Mouse (Mus musculus): ENCODE results near the gene Vps8. TPM values are rescaled to one million over a fixed set of nuclear protein-coding genes. Genes with fewer than 3 reads are reported as not detected.
A peak's percentile ranks its signal among the peaks of the same experiment; 100 is the strongest.

The Vps8 gene
- polyA plus RNA-seq, 1 experiment from 2014 or later = 25.4 TPM

DNA sequence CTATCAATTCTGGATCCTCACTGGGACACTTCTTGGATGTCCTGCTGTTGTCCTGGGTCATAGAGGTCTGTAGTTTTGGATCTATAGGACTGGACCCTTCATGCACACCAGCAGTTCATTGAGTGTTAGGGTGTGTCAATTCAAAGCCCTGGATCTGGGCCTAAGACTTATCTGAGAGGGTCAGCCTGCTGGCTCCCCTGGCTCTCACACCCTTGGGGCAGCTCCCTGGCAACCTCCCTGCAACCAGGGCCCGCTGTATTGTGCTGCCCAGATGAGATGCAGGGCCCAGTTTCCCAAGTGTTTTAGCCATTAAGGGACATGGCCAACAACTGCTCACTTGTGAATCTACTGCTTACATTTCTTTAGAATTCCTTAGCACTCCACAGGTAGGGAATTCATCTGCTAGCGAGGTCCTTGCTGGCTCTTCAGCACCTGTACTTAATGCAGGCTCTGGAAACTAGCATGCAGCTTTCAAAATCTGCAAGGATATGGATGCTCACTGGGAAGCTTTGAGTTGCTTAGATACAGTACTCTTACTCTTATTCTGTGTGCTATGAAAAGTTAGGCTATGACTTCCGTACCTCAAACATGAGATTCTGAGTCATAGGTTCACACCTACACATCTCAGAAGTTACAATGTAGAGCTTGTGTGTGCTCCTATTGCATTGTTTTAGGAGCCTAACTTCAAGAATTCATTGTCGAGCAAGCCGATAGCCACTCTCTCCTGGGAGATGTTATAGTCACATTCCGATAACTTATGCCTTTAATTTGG, 183.5 kb downstream of the Vps8 start:
- no peak overlapping the region for H3K4me3 ChIP-seq (ENCODE audit: low read length)
- H3K9me3 ChIP-seq (replicated peaks; ENCODE audit: control insufficient read depth, low read length) = no peaks in the 10 kb centered on the region
- peaks cover 26% of the 10 kb centered on the region for H3K4me1 ChIP-seq (ENCODE audit: control insufficient read depth, insufficient read depth, low read length)
- no peaks in the 10 kb centered on the region for H3K27me3 ChIP-seq (ENCODE audit: control insufficient read depth, insufficient read depth, low read length)
- no peak overlapping the region for H3K9ac ChIP-seq (ENCODE audit: low read length)
- WGBS = 79% methylated on average over 6 of the region's 6 CpGs
- H3K27ac ChIP-seq (ENCODE audit: low read length) = no peak overlapping the region
- no peak overlapping the region for H3K4me2 ChIP-seq (ENCODE audit: low read depth, low read length)
- ATAC-seq (replicated peaks; ENCODE audit: extremely low read depth, insufficient read depth, low FRiP score) = no peak
- no peaks in the 10 kb centered on the region for H3K36me3 ChIP-seq (ENCODE audit: control insufficient read depth, insufficient read depth)

GRCm38 (mm10) chr16:21607021-21607650, 184.2 kb downstream of the Vps8 start:
- no peak overlapping the region for H3K4me3 ChIP-seq (ENCODE audit: low read length)
- 72% methylated on average over 8 of the region's 8 CpGs for WGBS
- H3K4me1 ChIP-seq (ENCODE audit: control insufficient read depth, insufficient read depth, low read length) = peaks cover 26% of the 10 kb centered on the region
- no peak overlapping the region for H3K9ac ChIP-seq (ENCODE audit: low read length)
- no peaks in the 10 kb centered on the region for H3K9me3 ChIP-seq (replicated peaks; ENCODE audit: control insufficient read depth, low read length)
- H3K36me3 ChIP-seq (ENCODE audit: control insufficient read depth, insufficient read depth) = no peaks in the 10 kb centered on the region
- no peak overlapping the region for H3K4me2 ChIP-seq (ENCODE audit: low read depth, low read length)
- no peak for ATAC-seq (replicated peaks; ENCODE audit: extremely low read depth, insufficient read depth, low FRiP score)
- H3K27ac ChIP-seq (ENCODE audit: low read length) = no peak overlapping the region
- H3K27me3 ChIP-seq (ENCODE audit: control insufficient read depth, insufficient read depth, low read length) = no peaks in the 10 kb centered on the region

DNA sequence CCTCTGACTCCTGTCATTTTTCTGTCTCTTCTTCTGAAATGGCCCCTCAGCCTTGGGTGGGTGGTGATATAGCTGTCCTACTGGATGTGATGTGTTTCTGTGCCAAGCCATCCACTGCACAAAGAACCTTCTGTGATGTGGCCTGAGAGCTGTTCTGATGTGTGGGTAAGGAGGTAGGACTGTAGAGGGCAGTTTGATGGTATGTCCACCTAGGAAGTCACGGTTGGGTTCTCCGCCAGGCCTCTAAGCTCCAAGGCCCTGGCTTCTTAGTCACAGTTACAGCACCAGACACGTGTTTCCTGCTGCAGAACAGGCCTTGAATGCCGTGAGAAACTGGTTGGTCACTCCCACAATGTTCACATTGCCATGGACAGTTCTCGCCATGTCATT, 184.7 kb downstream of the Vps8 start:
- H3K27me3 ChIP-seq (ENCODE audit: control insufficient read depth, insufficient read depth, low read length) = no peaks in the 10 kb centered on the region
- ATAC-seq (replicated peaks; ENCODE audit: extremely low read depth, insufficient read depth, low FRiP score) = no peak
- H3K4me3 ChIP-seq (ENCODE audit: low read length) = no peak overlapping the region
- H3K36me3 ChIP-seq (ENCODE audit: control insufficient read depth, insufficient read depth) = no peaks in the 10 kb centered on the region
- H3K27ac ChIP-seq (ENCODE audit: low read length) = peak overlapping the region; percentile 83
- H3K9ac ChIP-seq (ENCODE audit: low read length) = no peak overlapping the region
- H3K9me3 ChIP-seq (replicated peaks; ENCODE audit: control insufficient read depth, low read length) = no peaks in the 10 kb centered on the region
- no peak overlapping the region for H3K4me2 ChIP-seq (ENCODE audit: low read depth, low read length)
- 62% methylated on average over 5 of the region's 5 CpGs for WGBS
- H3K4me1 ChIP-seq (ENCODE audit: control insufficient read depth, insufficient read depth, low read length) = peaks cover 26% of the 10 kb centered on the region

DNA sequence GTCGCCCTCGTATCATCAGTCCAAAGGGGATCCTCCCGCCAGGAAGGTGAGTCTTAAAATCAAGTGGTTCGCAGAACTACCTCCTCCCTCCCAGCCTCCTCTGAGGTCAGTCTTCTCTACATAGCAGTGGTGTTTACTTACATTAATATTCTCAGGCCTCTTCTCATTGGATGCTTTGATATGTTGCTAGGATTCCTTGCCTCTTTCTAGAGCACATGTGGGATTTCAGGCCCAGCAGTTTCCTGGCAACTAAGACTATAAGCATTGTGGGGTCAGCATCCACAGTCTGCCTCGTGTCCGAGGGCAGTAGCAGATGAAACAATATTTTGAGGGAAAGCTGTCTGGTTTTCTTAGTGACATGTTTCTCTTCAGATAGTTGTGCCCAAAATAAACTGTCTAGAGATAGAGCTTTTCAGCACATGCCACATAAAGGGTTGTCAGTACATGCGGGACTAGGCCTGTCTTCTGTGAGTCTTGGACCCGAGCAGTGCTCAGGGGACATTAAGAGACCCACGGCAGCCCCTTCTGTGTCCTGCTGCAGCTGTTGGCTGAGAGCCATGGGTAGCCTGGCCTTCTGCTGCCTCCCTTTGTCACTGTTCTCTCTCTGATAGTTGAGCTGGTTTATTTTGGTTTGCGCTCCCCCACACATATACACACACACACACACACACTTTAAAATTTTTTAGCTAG, 185.4 kb downstream of the Vps8 start:
- H3K9ac ChIP-seq (ENCODE audit: low read length) = no peak overlapping the region
- no peaks in the 10 kb centered on the region for H3K9me3 ChIP-seq (replicated peaks; ENCODE audit: control insufficient read depth, low read length)
- peak; percentile 89 for ATAC-seq (replicated peaks; ENCODE audit: extremely low read depth, insufficient read depth, low FRiP score)
- H3K4me3 ChIP-seq (ENCODE audit: low read length) = no peak overlapping the region
- H3K4me2 ChIP-seq (ENCODE audit: low read depth, low read length) = no peak overlapping the region
- no peaks in the 10 kb centered on the region for H3K36me3 ChIP-seq (ENCODE audit: control insufficient read depth, insufficient read depth)
- no peaks in the 10 kb centered on the region for H3K27me3 ChIP-seq (ENCODE audit: control insufficient read depth, insufficient read depth, low read length)
- H3K4me1 ChIP-seq (ENCODE audit: control insufficient read depth, insufficient read depth, low read length) = peaks cover 26% of the 10 kb centered on the region
- H3K27ac ChIP-seq (ENCODE audit: low read length) = peak overlapping the region; percentile 83
- 39% methylated on average over 10 of the region's 10 CpGs for WGBS

- no peak for ATAC-seq (replicated peaks; ENCODE audit: extremely low read depth, insufficient read depth, low FRiP score)
- no peak overlapping the region for H3K4me3 ChIP-seq (ENCODE audit: low read length)
- H3K36me3 ChIP-seq (ENCODE audit: control insufficient read depth, insufficient read depth) = no peaks in the 10 kb centered on the region
- WGBS = 86% methylated on average over 4 of the region's 4 CpGs
- H3K27me3 ChIP-seq (ENCODE audit: control insufficient read depth, insufficient read depth, low read length) = no peaks in the 10 kb centered on the region
- H3K9me3 ChIP-seq (replicated peaks; ENCODE audit: control insufficient read depth, low read length) = no peaks in the 10 kb centered on the region
- peaks cover 26% of the 10 kb centered on the region for H3K4me1 ChIP-seq (ENCODE audit: control insufficient read depth, insufficient read depth, low read length)
- no peak overlapping the region for H3K4me2 ChIP-seq (ENCODE audit: low read depth, low read length)
- no peak overlapping the region for H3K27ac ChIP-seq (ENCODE audit: low read length)
- no peak overlapping the region for H3K9ac ChIP-seq (ENCODE audit: low read length)
Observed at GRCm38 (mm10) chr16:21610473-21610872, 187.6 kb downstream of the Vps8 start.

GRCm38 (mm10) chr16:21615802-21616201, 192.9 kb downstream of the Vps8 start:
- Histone ChIP-seq H3K36me3 (ENCODE audit: control insufficient read depth, insufficient read depth) (no peaks in the 10 kb centered on the region), H3K4me1 (ENCODE audit: control insufficient read depth, insufficient read depth, low read length) (no peaks in the 10 kb centered on the region), H3K4me3 (ENCODE audit: low read length) (no peak overlapping the region), H3K9ac (ENCODE audit: low read length) (no peak overlapping the region), H3K9me3 (replicated peaks; ENCODE audit: control insufficient read depth, low read length) (peaks cover 4% of the 10 kb centered on the region), H3K27me3 (ENCODE audit: control insufficient read depth, insufficient read depth, low read length) (no peaks in the 10 kb centered on the region), H3K4me2 (ENCODE audit: low read depth, low read length) (no peak overlapping the region), H3K27ac (ENCODE audit: low read length) (no peak overlapping the region)
- no peak for ATAC-seq (replicated peaks; ENCODE audit: extremely low read depth, insufficient read depth, low FRiP score)
- 63% methylated on average over 7 of the region's 7 CpGs for WGBS

DNA sequence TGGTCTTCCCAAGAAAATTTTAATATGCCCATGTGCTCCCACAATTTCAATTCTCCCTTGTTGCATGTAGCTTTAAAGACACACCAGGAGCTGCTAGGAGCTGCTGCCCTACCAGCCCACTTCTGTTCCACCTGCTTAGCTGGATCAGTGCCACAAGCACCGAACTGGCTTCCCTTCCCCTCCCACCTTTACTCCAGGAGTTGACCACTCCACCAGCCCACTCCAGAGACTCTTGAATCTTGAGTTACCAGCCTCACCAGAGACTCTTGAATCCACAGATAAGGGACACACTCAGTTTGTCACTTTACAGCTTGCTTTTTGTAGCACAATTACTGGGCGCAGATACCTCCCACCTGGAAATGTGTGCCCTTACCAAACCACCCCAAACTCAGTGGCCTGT, 197.7 kb downstream of the Vps8 start:
- Histone ChIP-seq H3K36me3 (ENCODE audit: control insufficient read depth, insufficient read depth) (no peaks in the 10 kb centered on the region), H3K4me3 (ENCODE audit: low read length) (no peak overlapping the region), H3K4me2 (ENCODE audit: low read depth, low read length) (no peak overlapping the region), H3K27me3 (ENCODE audit: control insufficient read depth, insufficient read depth, low read length) (no peaks in the 10 kb centered on the region), H3K27ac (ENCODE audit: low read length) (no peak overlapping the region), H3K4me1 (ENCODE audit: control insufficient read depth, insufficient read depth, low read length) (no peaks in the 10 kb centered on the region), H3K9me3 (replicated peaks; ENCODE audit: control insufficient read depth, low read length) (peaks cover 4% of the 10 kb centered on the region), H3K9ac (ENCODE audit: low read length) (no peak overlapping the region)
- ATAC-seq (replicated peaks; ENCODE audit: extremely low read depth, insufficient read depth, low FRiP score) = no peak
- 56% methylated on average over 2 of the region's 2 CpGs for WGBS

DNA sequence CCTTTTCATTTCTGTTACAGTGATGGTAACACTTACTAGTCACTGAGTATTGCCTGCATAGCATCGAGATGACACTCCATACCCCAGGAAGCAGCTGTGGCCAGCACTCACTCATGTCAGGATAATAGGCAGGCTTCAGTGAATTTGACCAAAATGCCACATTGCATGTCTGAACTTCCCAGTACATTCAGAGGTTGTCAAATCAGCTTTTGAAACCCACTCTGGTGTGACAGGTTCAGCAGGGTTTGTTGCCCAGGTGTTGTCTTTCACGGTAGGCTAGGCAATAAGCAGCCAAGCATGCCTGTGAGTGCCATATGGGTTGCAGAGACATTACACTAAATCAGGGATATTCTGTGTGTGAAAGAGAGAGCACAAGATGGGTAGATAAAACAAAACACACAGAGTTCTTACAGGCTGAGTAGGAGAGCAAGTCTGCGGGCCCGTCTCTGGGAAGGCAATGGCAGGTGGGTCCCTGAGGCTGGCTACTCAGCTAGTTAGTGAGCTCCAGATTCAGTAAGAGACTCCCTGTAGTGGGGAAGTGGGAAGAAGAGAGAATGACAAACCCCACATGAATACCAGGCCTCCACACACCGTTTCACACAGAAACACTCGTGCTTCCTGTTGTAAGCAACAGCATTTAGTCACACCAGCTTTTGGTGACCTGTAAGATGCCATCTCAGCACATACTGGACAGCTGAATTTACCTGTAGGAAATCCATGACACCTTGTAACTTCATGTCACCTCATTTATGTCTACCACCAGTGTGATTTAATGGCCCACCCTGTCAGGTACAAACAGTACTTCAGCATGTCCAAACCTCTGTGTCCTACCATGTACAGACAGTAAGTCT, 203.1 kb downstream of the Vps8 start:
- WGBS = 76% methylated on average over 6 of the region's 6 CpGs
- Histone ChIP-seq H3K9me3 (replicated peaks; ENCODE audit: control insufficient read depth, low read length) (no peaks in the 10 kb centered on the region), H3K4me2 (ENCODE audit: low read depth, low read length) (no peak overlapping the region), H3K27me3 (ENCODE audit: control insufficient read depth, insufficient read depth, low read length) (no peaks in the 10 kb centered on the region), H3K9ac (ENCODE audit: low read length) (no peak overlapping the region), H3K36me3 (ENCODE audit: control insufficient read depth, insufficient read depth) (no peaks in the 10 kb centered on the region), H3K27ac (ENCODE audit: low read length) (no peak overlapping the region), H3K4me3 (ENCODE audit: low read length) (no peak overlapping the region), H3K4me1 (ENCODE audit: control insufficient read depth, insufficient read depth, low read length) (peaks cover 9% of the 10 kb centered on the region)
- ATAC-seq (replicated peaks; ENCODE audit: extremely low read depth, insufficient read depth, low FRiP score) = no peak

Measured in heart, embryonic 16.5 days (tissue).